Mouse (Mus musculus): ENCODE data around the gene Jakmip3. TPM values are rescaled to one million over a fixed set of nuclear protein-coding genes. Genes with fewer than 3 reads are reported as not detected.

The Jakmip3 gene
- polyA plus RNA-seq, 1 experiment from 2014 or later, result 0.22 TPM

DNA sequence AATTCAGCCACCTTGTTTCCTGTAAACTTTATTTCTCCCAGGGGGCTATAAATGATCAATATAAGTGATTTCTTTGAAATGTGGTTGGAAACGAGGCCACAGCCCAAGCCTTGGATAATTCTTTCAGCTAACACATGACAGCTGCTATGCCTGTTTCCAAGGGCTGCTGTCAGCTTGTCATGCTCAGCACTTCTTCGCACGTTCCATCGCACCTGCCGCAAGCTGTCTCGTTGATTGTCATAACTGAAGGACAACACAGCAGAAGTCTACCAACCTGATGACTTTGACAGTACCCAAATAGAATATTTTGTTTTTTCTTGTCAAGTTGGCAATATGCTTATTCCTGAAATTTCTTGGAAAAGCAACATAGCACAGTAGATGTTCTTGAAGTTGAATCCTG is 44.0 kb downstream of the Jakmip3 start:
- Histone ChIP-seq H3K9ac (replicated peaks; ENCODE audit: low read length) (no peak overlapping the region), H3K4me2 (replicated peaks; ENCODE audit: low read depth, low read length) (no peak overlapping the region), H3K4me1 (ENCODE audit: insufficient read depth, low read length) (no peaks in the 10 kb centered on the region), H3K4me3 (ENCODE audit: low read length) (no peak overlapping the region), H3K36me3 (ENCODE audit: insufficient read depth, low read length) (no peaks in the 10 kb centered on the region), H3K27me3 (ENCODE audit: insufficient read depth, low read length) (no peaks in the 10 kb centered on the region), H3K27ac (ENCODE audit: low read length) (no peak overlapping the region), H3K9me3 (ENCODE audit: low read length) (no peaks in the 10 kb centered on the region)
- 89% methylated on average over 6 of the region's 6 CpGs for WGBS
- no peak for ATAC-seq (ENCODE audit: low FRiP score, low TSS enrichment)

DNA sequence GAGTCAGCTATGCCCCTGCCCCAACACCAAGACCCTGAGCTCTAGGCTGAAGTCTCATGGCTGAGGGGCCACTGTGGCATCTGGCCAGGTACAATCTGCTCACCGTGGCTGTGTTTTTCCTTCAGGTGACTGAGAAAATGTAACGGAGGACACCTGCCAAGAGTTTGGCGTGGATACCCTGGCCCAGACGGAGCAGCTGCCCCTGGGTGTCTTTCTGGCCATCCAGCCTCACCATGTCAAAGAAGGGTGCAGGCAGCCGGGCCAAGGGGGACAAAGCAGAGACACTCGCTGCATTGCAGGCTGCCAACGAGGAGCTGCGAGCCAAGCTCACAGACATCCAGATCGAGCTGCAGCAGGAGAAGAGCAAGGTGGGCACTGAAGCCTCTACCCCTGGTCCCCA is 48.6 kb downstream of the Jakmip3 start:
- Histone ChIP-seq H3K9me3 (ENCODE audit: low read length) (no peaks in the 10 kb centered on the region), H3K27ac (ENCODE audit: low read length) (no peak overlapping the region), H3K4me3 (ENCODE audit: low read length) (no peak overlapping the region), H3K36me3 (ENCODE audit: insufficient read depth, low read length) (no peaks in the 10 kb centered on the region), H3K27me3 (ENCODE audit: insufficient read depth, low read length) (no peaks in the 10 kb centered on the region), H3K4me1 (ENCODE audit: insufficient read depth, low read length) (no peaks in the 10 kb centered on the region), H3K4me2 (replicated peaks; ENCODE audit: low read depth, low read length) (no peak overlapping the region), H3K9ac (replicated peaks; ENCODE audit: low read length) (no peak overlapping the region)
- ATAC-seq (ENCODE audit: low FRiP score, low TSS enrichment), result no peak
- 82% methylated on average over 9 of the region's 9 CpGs for WGBS

DNA sequence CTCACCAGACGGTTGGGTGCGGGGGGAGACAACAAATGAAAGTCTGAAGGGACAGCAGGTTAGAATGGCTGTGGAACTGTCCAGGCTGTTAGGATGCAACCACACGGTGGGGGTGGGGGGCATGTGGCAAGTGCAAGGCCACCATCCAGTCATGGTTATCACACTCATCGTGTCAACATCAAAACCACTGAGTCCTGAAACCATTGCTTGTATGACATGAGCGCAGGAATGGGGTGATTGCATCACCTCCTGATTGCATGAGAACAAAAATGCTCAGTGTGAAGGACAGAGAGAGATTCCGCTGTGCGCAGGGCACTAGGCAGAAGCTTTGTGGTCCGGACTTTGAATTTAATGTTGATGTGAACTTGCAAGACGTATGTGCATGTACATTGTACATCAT is 62.2 kb downstream of the Jakmip3 start:
- no peaks in the 10 kb centered on the region for H3K4me1 ChIP-seq (ENCODE audit: insufficient read depth, low read length)
- 88% methylated on average over 9 of the region's 9 CpGs for WGBS

DNA sequence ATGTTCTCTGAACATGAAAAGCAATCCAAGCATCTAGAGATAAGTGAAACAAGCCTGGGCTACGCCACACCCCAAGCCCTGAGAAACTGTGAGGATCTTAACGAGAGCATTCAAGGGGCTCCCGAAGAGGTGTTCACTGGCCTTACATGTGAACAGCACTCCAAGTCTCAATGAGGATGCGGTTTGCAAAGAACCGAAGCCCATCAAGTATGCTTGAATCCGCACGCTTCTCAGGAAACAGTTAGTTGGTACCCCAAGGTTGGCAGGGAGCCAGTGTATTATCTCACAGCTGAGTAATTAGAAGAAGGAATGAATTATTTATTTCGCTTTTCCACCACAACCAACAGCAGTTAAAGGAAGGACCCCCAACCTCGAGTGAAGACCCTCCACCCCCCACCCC is 62.7 kb downstream of the Jakmip3 start:
- Histone ChIP-seq H3K36me3 (ENCODE audit: insufficient read depth, low read length) (no peaks in the 10 kb centered on the region), H3K27ac (ENCODE audit: low read length) (no peak overlapping the region), H3K9me3 (ENCODE audit: low read length) (no peaks in the 10 kb centered on the region), H3K4me2 (replicated peaks; ENCODE audit: low read depth, low read length) (no peak overlapping the region), H3K4me3 (ENCODE audit: low read length) (no peak overlapping the region), H3K4me1 (ENCODE audit: insufficient read depth, low read length) (no peaks in the 10 kb centered on the region), H3K9ac (replicated peaks; ENCODE audit: low read length) (no peak overlapping the region), H3K27me3 (ENCODE audit: insufficient read depth, low read length) (no peaks in the 10 kb centered on the region)
- ATAC-seq (ENCODE audit: low FRiP score, low TSS enrichment), result no peak
- 70% methylated on average over 9 of the region's 9 CpGs for WGBS

More for the DNA sequence above, 62.2 kb downstream of the Jakmip3 start:
- Histone ChIP-seq H3K4me3 (ENCODE audit: low read length) (no peak overlapping the region), H3K9ac (replicated peaks; ENCODE audit: low read length) (no peak overlapping the region), H3K9me3 (ENCODE audit: low read length) (no peaks in the 10 kb centered on the region), H3K4me2 (replicated peaks; ENCODE audit: low read depth, low read length) (no peak overlapping the region), H3K27ac (ENCODE audit: low read length) (no peak overlapping the region), H3K36me3 (ENCODE audit: insufficient read depth, low read length) (no peaks in the 10 kb centered on the region), H3K27me3 (ENCODE audit: insufficient read depth, low read length) (no peaks in the 10 kb centered on the region)
- no peak for ATAC-seq (ENCODE audit: low FRiP score, low TSS enrichment)

DNA sequence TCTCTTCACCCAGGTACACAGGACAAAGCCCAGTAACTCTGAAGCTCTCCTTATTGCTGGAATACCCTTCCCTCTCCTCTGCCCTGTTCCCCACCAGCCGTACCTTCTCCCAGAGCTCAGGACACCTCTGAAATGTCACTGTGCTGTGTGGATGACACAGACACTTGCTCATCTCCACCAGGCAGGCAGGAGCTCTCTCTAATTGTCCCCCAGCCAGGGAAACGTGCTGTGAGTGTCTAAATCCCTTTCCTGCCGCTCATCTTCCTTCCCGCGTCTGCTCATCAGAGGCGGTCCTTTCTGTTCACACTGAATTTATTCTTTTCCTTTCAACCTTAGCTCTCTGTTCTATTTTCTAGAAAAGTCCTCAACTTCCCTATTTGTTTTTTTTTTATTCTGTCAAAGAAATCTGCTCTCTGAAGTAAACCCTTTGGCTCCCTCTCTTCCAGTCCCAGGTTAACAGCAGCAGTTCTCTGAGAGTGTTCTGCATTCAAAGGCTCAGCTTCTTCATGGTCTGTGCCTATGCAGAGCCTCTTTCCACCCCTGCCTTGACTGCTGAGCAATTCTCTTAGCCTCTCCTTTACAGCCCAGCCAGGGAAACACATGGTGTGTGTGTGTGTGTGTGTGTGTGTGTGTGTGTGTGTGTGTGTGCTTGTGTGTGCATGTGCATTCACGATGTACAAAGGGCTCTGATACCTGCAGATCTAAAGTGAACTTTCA is 69.4 kb downstream of the Jakmip3 start:
- Histone ChIP-seq H3K4me1 (ENCODE audit: insufficient read depth, low read length) (no peaks in the 10 kb centered on the region), H3K4me2 (replicated peaks; ENCODE audit: low read depth, low read length) (no peak overlapping the region), H3K9me3 (ENCODE audit: low read length) (no peaks in the 10 kb centered on the region), H3K27me3 (ENCODE audit: insufficient read depth, low read length) (no peaks in the 10 kb centered on the region), H3K36me3 (ENCODE audit: insufficient read depth, low read length) (no peaks in the 10 kb centered on the region), H3K9ac (replicated peaks; ENCODE audit: low read length) (no peak overlapping the region), H3K4me3 (ENCODE audit: low read length) (no peak overlapping the region), H3K27ac (ENCODE audit: low read length) (no peak overlapping the region)
- no peak for ATAC-seq (ENCODE audit: low FRiP score, low TSS enrichment)
- WGBS, result 76% methylated on average over 7 of the region's 7 CpGs

DNA sequence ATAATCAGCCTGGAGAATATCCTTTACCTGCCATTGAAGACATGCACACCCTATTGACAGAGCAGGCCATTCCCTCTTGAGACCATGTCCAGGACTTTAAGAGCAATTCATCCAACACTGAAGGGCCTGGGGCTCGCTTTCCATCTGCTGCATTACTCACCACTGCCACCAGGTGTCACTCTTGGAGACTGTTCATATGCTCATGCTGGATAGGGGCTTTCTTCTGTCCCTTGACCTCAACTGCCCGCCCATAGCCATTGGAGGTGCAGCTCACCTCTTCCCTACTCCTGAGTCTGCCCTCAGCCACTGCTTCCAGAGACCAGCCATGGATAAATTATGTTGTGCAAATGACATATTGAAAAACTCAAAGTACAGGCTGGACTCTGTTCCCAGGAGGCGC is 70.5 kb downstream of the Jakmip3 start:
- Histone ChIP-seq H3K9ac (replicated peaks; ENCODE audit: low read length) (no peak overlapping the region), H3K4me1 (ENCODE audit: insufficient read depth, low read length) (no peaks in the 10 kb centered on the region), H3K36me3 (ENCODE audit: insufficient read depth, low read length) (no peaks in the 10 kb centered on the region), H3K9me3 (ENCODE audit: low read length) (no peaks in the 10 kb centered on the region), H3K27me3 (ENCODE audit: insufficient read depth, low read length) (no peaks in the 10 kb centered on the region), H3K4me2 (replicated peaks; ENCODE audit: low read depth, low read length) (no peak overlapping the region), H3K27ac (ENCODE audit: low read length) (no peak overlapping the region), H3K4me3 (ENCODE audit: low read length) (no peak overlapping the region)
- WGBS, result 36% methylated on average over 3 of the region's 3 CpGs
- no peak for ATAC-seq (ENCODE audit: low FRiP score, low TSS enrichment)

DNA sequence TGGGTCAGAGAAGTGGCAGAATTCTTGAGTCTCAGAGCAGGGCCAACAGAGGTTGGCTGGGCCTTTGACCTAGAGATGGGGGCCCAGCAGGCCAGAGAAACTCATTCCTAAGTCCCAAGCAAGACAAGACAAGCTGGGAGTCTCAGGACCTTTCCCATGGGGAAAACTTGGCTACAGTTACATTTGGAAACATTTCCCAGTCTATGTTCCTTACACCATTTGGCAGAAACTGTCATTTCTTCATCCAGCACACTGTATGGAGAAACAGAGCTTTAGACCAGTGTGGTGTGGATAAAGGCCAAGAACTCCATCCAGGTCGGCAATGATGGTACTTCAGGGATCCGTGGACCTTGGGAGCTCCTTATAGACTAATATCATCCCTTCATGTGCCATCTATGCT is 71.1 kb downstream of the Jakmip3 start:
- H3K4me1 ChIP-seq (ENCODE audit: insufficient read depth, low read length), result no peaks in the 10 kb centered on the region
- no peak for ATAC-seq (ENCODE audit: low FRiP score, low TSS enrichment)
- H3K9ac ChIP-seq (replicated peaks; ENCODE audit: low read length), result no peak overlapping the region
- WGBS, result 89% methylated on average over 2 of the region's 2 CpGs
- H3K4me3 ChIP-seq (ENCODE audit: low read length), result no peak overlapping the region
- no peak overlapping the region for H3K27ac ChIP-seq (ENCODE audit: low read length)
- H3K4me2 ChIP-seq (replicated peaks; ENCODE audit: low read depth, low read length), result no peak overlapping the region
- no peaks in the 10 kb centered on the region for H3K27me3 ChIP-seq (ENCODE audit: insufficient read depth, low read length)
- H3K36me3 ChIP-seq (ENCODE audit: insufficient read depth, low read length), result no peaks in the 10 kb centered on the region
- no peaks in the 10 kb centered on the region for H3K9me3 ChIP-seq (ENCODE audit: low read length)

DNA sequence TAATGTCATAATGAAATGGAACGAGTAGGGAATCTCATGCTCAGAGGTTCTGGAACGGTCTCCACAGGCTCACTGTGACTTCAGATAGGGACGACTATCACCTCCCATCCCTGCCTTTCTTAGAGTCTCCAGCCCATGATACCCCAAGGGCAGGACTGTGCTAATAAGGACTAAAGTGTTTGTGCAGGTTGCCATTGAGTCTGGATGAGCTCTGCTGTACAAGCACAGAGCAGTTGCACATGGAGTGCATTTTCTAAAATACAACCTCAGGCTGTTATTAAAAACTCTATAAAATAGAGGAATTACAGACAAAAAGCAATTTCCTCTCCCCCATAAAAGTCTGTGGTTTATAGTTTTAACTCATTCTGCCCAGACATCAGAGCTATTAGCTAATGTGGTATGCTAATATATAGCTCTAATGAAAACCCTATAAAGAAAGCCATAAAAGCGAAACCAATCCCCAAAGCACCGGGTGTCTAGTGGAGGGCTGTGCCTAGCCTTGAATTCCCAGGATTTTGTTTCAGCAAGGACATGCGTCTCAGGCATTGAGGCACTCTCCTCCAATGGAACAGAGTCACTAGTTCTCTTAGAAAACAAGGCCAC is 72.3 kb downstream of the Jakmip3 start:
- Histone ChIP-seq H3K27me3 (ENCODE audit: insufficient read depth, low read length) (no peaks in the 10 kb centered on the region), H3K9ac (replicated peaks; ENCODE audit: low read length) (no peak overlapping the region), H3K4me3 (ENCODE audit: low read length) (no peak overlapping the region), H3K4me2 (replicated peaks; ENCODE audit: low read depth, low read length) (no peak overlapping the region), H3K36me3 (ENCODE audit: insufficient read depth, low read length) (no peaks in the 10 kb centered on the region), H3K27ac (ENCODE audit: low read length) (no peak overlapping the region), H3K4me1 (ENCODE audit: insufficient read depth, low read length) (no peaks in the 10 kb centered on the region), H3K9me3 (ENCODE audit: low read length) (no peaks in the 10 kb centered on the region)
- ATAC-seq (ENCODE audit: low FRiP score, low TSS enrichment), result no peak
- WGBS, result 44% methylated on average over 6 of the region's 6 CpGs

DNA sequence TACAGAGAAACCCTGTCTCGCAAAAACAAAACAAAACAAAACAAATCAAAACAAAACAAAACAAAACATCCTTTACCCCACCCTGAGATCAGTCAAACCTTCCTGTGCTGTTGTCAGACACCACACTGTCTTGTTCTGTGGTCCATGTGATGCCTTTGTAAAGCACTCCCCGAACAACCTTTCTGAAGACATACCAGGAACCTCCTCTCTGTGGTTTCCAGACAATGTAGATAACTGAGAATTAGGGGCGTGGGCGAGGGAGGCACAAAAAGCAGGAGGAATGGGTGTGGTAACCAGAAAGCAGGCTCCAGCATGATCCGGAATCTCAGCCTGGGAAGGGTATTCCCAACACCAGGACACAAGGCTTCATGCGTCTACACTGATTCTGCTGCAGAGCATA is 74.6 kb downstream of the Jakmip3 start:
- no peaks in the 10 kb centered on the region for H3K36me3 ChIP-seq (ENCODE audit: insufficient read depth, low read length)
- no peaks in the 10 kb centered on the region for H3K4me1 ChIP-seq (ENCODE audit: insufficient read depth, low read length)
- WGBS, result 86% methylated on average over 6 of the region's 6 CpGs

DNA sequence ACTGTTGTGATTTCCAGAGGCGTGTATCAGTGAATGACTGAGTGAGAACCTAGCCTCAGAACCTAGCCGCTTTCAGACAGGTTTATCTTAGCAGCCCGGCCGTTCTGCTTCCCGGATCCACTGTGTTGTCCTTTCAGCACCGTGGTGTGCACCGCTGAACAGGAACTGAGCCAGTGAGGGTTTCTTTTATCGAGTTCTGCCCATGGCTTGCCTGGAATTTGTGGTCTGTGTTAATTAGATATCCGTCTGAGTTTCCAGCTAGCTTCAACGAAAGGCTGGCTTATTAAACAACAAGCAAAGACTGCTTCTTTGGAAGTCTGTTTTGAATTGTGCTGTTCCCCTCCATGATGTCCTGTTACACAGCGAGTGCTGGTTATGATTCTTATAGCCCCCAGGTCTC is 75.8 kb downstream of the Jakmip3 start:
- H3K4me3 ChIP-seq (ENCODE audit: low read length), result no peak overlapping the region
- H3K27ac ChIP-seq (ENCODE audit: low read length), result no peak overlapping the region
- peak; percentile 24; the same call in 1 of the 2 replicates for ATAC-seq (ENCODE audit: low FRiP score, low TSS enrichment)
- H3K9ac ChIP-seq (replicated peaks; ENCODE audit: low read length), result no peak overlapping the region
- 32% methylated on average over 11 of the region's 11 CpGs for WGBS
- H3K4me2 ChIP-seq (replicated peaks; ENCODE audit: low read depth, low read length), result no peak overlapping the region
- H3K27me3 ChIP-seq (ENCODE audit: insufficient read depth, low read length), result no peaks in the 10 kb centered on the region
- no peaks in the 10 kb centered on the region for H3K9me3 ChIP-seq (ENCODE audit: low read length)
- H3K4me1 ChIP-seq (ENCODE audit: insufficient read depth, low read length), result no peaks in the 10 kb centered on the region
- H3K36me3 ChIP-seq (ENCODE audit: insufficient read depth, low read length), result no peaks in the 10 kb centered on the region

More for the DNA sequence above, 74.6 kb downstream of the Jakmip3 start:
- no peaks in the 10 kb centered on the region for H3K27me3 ChIP-seq (ENCODE audit: insufficient read depth, low read length)
- H3K9ac ChIP-seq (replicated peaks; ENCODE audit: low read length), result no peak overlapping the region
- no peaks in the 10 kb centered on the region for H3K9me3 ChIP-seq (ENCODE audit: low read length)
- no peak overlapping the region for H3K4me3 ChIP-seq (ENCODE audit: low read length)
- H3K4me2 ChIP-seq (replicated peaks; ENCODE audit: low read depth, low read length), result no peak overlapping the region
- ATAC-seq (ENCODE audit: low FRiP score, low TSS enrichment), result no peak
- no peak overlapping the region for H3K27ac ChIP-seq (ENCODE audit: low read length)
